Mouse (Mus musculus): ENCODE data around the gene Pptc7.

DNA sequence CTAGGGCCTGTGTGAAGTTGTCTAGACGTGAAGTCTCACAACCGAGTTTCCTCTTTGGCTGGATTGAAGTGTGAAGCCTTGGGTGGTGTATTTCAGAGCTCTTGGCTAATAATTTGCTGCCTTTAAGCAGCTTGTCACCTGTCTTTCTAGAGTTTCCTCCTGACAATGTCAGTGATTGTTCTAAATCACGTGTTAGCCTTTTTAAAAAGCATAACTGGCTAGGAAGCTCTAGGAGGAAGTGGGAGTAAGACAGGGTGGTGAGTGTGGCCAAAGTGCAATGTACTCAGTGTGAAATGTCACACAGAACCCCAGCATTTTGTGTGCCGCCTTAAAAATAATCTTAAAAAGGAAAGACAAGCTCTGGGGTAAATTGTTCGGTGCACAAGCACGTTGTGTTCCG, 59.6 kb downstream of the Pptc7 start:
- TF ChIP-seq POLR2A (IDR thresholded peaks at IDR 0.05; ENCODE audit: low read depth, low read length) (no peak), CTCF (IDR thresholded peaks at IDR 0.05; ENCODE audit: extremely low read depth, insufficient read length, insufficient replicate concordance, low read depth, low read length) (no peak)

Measured in small intestine, adult 2 months (tissue).